Mouse (Mus musculus) ES-E14 (cell line): ENCODE measurements around the gene Wdr92. TPM values are rescaled to one million over a fixed set of nuclear protein-coding genes. Genes with fewer than 3 reads are reported as not detected.

Experiments
- DNase-seq: peaks from one replicate; pipeline ENCODE4 v3.0.0-alpha.2; 2013; ENCODE audit warnings: low read depth, low spot score
- H3K27ac ChIP-seq: 2 replicates; pipeline ENCODE4 v1.5.1; 2012; ENCODE audit warnings: low read depth, mild to moderate bottlenecking, low read length, moderate library complexity, mixed read lengths; ENCODE audit not compliant: poor library complexity, insufficient read depth, severe bottlenecking
- H3K36me3 ChIP-seq: 2 replicates; pipeline ENCODE4 v1.6.1; 2012; ENCODE audit warnings: mild to moderate bottlenecking, low read length, moderate library complexity, mixed read lengths; ENCODE audit not compliant: control insufficient read depth, poor library complexity, insufficient read depth, severe bottlenecking
- H3K4me1 ChIP-seq, 2 experiments: fragments of 150-350 bp in 1 of 2; sonication (generic) in 1 of 2; 2 replicates each; pipeline ENCODE4 v1.6.1; 2012; ENCODE audit warnings: low read length in 2 of 2, mild to moderate bottlenecking in 1 of 2, mixed read lengths in 1 of 2; ENCODE audit not compliant: control insufficient read depth in 2 of 2, insufficient read depth in 2 of 2, poor library complexity in 1 of 2
- H3K4me3 ChIP-seq, 2 experiments: fragments of 150-350 bp in 1 of 2; sonication (generic) in 1 of 2; 2 replicates each; pipeline ENCODE4 v1.5.1; 2012; ENCODE audit warnings: low read length in 2 of 2, low read depth in 1 of 2, mild to moderate bottlenecking in 1 of 2, mixed read lengths in 1 of 2; ENCODE audit not compliant: insufficient read depth in 1 of 2, poor library complexity in 1 of 2, severe bottlenecking in 1 of 2
- H3K9ac ChIP-seq: 2 replicates; pipeline ENCODE4 v1.6.1; 2012; ENCODE audit warnings: low read depth, mild to moderate bottlenecking, low read length, mixed read lengths; ENCODE audit not compliant: poor library complexity, insufficient read depth, severe bottlenecking
- H3K9me3 ChIP-seq: fragments of 150-350 bp; sonication (generic); 2 replicates; pipeline ENCODE4 v1.6.1; 2012; ENCODE audit warnings: low read depth, mild to moderate bottlenecking, low read length; ENCODE audit not compliant: control insufficient read depth, insufficient read depth
- CHD2 ChIP-seq: IDR thresholded peaks from 2 replicates; pipeline ENCODE4 v1.6.1; 2014; ENCODE audit warnings: mild to moderate bottlenecking, low read depth, low read length, inconsistent platforms
- HCFC1 ChIP-seq: IDR thresholded peaks from 2 replicates; pipeline ENCODE4 v1.6.1; 2012; ENCODE audit warnings: low read length, inconsistent platforms, borderline replicate concordance; ENCODE audit not compliant: insufficient read depth
- MAFK ChIP-seq: IDR thresholded peaks from 2 replicates; pipeline ENCODE4 v1.6.1; 2014; ENCODE audit warnings: mild to moderate bottlenecking, low read depth, low read length, inconsistent platforms; ENCODE audit not compliant: insufficient read depth
- ZC3H11A ChIP-seq: IDR thresholded peaks from 2 replicates; pipeline ENCODE4 v1.6.1; 2012; ENCODE audit warnings: low read depth, mild to moderate bottlenecking, inconsistent platforms, low read length, borderline replicate concordance
- ZNF384 ChIP-seq: IDR thresholded peaks from 2 replicates; pipeline ENCODE4 v1.6.1; 2012; ENCODE audit warnings: low read depth, low read length, inconsistent platforms
- in situ Hi-C, 2 experiments: fragments of 600-800 bp; cut with MboI; formaldehyde crosslinking; loops; one replicate each; pipeline ENCODE4 v1.15.1; 2025; ENCODE audit warnings: low sequenced_read_pairs in 2 of 2, inconsistent platforms in 1 of 2; ENCODE audit not compliant: unreplicated experiment in 2 of 2
- total RNA-seq: library from RNA; depleted of rRNA; stranded (reverse); fragments of 300-350 nt; gene quantifications from 2 replicates; pipeline ENCODE4 v1.2.3, GENCODE M21; 2012

Wdr92 gene
- total RNA-seq, 1 experiment = 31.5 TPM

GRCm38 (mm10) chr11:17169262-17169661, 12.6 kb upstream of the Wdr92 start:
- Histone ChIP-seq H3K4me1 (peaks cover 7 to 8% of the 10 kb centered on the region in 2 experiments; a peak in 3 of 4 replicates), H3K9ac (no peak overlapping the region), H3K9me3 (no peaks in the 10 kb centered on the region), H3K27ac (no peak overlapping the region), H3K4me3 (no peak overlapping the region), H3K36me3 (peaks cover 1% of the 10 kb centered on the region; the same call in 1 of the 2 replicates)
- TF ChIP-seq HCFC1 (no peak), ZC3H11A (no peak), MAFK (no peak), CHD2 (no peak), ZNF384 (no peak)
- no peak for DNase-seq
- in situ Hi-C loops = no loop called here

GRCm38 (mm10) chr11:17170938-17171729, 10.8 kb upstream of the Wdr92 start:
- TF ChIP-seq HCFC1 (no peak), MAFK (no peak), CHD2 (no peak), ZC3H11A (no peak), ZNF384 (no peak)
- Histone ChIP-seq H3K9ac (no peak overlapping the region), H3K9me3 (no peaks in the 10 kb centered on the region), H3K27ac (no peak overlapping the region), H3K4me1 (peaks cover 3 to 4% of the 10 kb centered on the region in 2 experiments; a peak in 2 of 4 replicates), H3K36me3 (no peaks in the 10 kb centered on the region), H3K4me3 (no peak overlapping the region)
- in situ Hi-C loops = no loop called here
- DNase-seq = no peak

- Histone ChIP-seq H3K27ac (no peak overlapping the region), H3K36me3 (no peaks in the 10 kb centered on the region)
- in situ Hi-C loops = no loop called here
Measured at GRCm38 (mm10) chr11:17172300-17172699, 9.6 kb upstream of the Wdr92 start.

GRCm38 (mm10) chr11:17176638-17177037, 5.3 kb upstream of the Wdr92 start:
- H3K4me1 ChIP-seq = peaks cover 0 to 2% of the 10 kb centered on the region in 2 experiments; a peak in 2 of 4 replicates
- in situ Hi-C loops = no loop called here
- no peak overlapping the region for H3K4me3 ChIP-seq
- no peak overlapping the region for H3K9ac ChIP-seq
- no peak for TF ChIP-seq MAFK
- no peak for TF ChIP-seq ZC3H11A
- no peak for TF ChIP-seq CHD2
- TF ChIP-seq HCFC1 = no peak
- TF ChIP-seq ZNF384 = no peak
- no peaks in the 10 kb centered on the region for H3K36me3 ChIP-seq
- H3K9me3 ChIP-seq = no peaks in the 10 kb centered on the region
- no peak overlapping the region for H3K27ac ChIP-seq
- DNase-seq = no peak

More at GRCm38 (mm10) chr11:17172300-17172699, 9.6 kb upstream of the Wdr92 start:
- no peak overlapping the region for H3K9ac ChIP-seq
- H3K9me3 ChIP-seq = no peaks in the 10 kb centered on the region
- no peak for DNase-seq
- H3K4me3 ChIP-seq = no peak overlapping the region
- peaks cover 3 to 4% of the 10 kb centered on the region in 2 experiments; a peak in 2 of 4 replicates for H3K4me1 ChIP-seq
- no peak for TF ChIP-seq MAFK
- no peak for TF ChIP-seq ZNF384
- TF ChIP-seq CHD2 = no peak
- TF ChIP-seq HCFC1 = no peak
- TF ChIP-seq ZC3H11A = no peak

GRCm38 (mm10) chr11:17180753-17181152, 1.2 kb upstream of the Wdr92 start:
- Histone ChIP-seq H3K27ac (no peak overlapping the region), H3K4me3 (no peak overlapping the region), H3K9me3 (no peaks in the 10 kb centered on the region), H3K36me3 (no peaks in the 10 kb centered on the region), H3K4me1 (peaks cover 0 to 10% of the 10 kb centered on the region in 2 experiments; a peak in 2 of 4 replicates), H3K9ac (no peak overlapping the region)
- TF ChIP-seq HCFC1 (no peak), ZNF384 (no peak), ZC3H11A (no peak), CHD2 (no peak), MAFK (no peak)
- in situ Hi-C loops = no loop called here
- DNase-seq = no peak
